Mouse (Mus musculus): ENCODE measurements around the gene Nupl2.

The Nupl2 gene

GRCm38 (mm10) chr5:24208505-24208904 lies 43.7 kb downstream of the Nupl2 start:
- DNase-seq (ENCODE audit: extremely low spot score, low read depth, low spot score): no peak

GRCm38 (mm10) chr5:24213861-24214546 lies 49.2 kb downstream of the Nupl2 start:
- DNase-seq (ENCODE audit: extremely low spot score, low read depth, low spot score): no peak

GRCm38 (mm10) chr5:24214547-24214878 lies 49.8 kb downstream of the Nupl2 start:
- DNase-seq (ENCODE audit: extremely low spot score, low read depth, low spot score): no peak

GRCm38 (mm10) chr5:24214900-24215299 lies 50.1 kb downstream of the Nupl2 start:
- no peak for DNase-seq (ENCODE audit: extremely low spot score, low read depth, low spot score)
